Mouse (Mus musculus) lung, adult 2 months (tissue): ENCODE data around the gene Ncor1.

Experiments used
- CTCF ChIP-seq: fragments of 200-500 bp; IDR thresholded peaks from 2 replicates; pipeline ENCODE4 v1.5.1; 2011; ENCODE audit warnings: mild to moderate bottlenecking, low read length, control low read depth; ENCODE audit not compliant: insufficient read depth
- POLR2A ChIP-seq: fragments of 200-500 bp; IDR thresholded peaks from 2 replicates; pipeline ENCODE4 v1.6.1; 2011; ENCODE audit warnings: low read depth, mild to moderate bottlenecking, control low read depth, low read length, borderline replicate concordance; ENCODE audit errors: extremely low read depth

- no peak for TF ChIP-seq CTCF
- no peak for TF ChIP-seq POLR2A
These were observed 12.1 kb upstream of the Ncor1 start for GRCm38 (mm10) chr11:62470451-62470850.
